29 mouse cellular contexts compared by ENCODE assay signal in genomic region chr7:107339560-107340057, GRCm38 (mm10). TPM values are rescaled to one million over a fixed set of nuclear protein-coding genes. Genes with fewer than 3 reads are reported as not detected.
A peak's percentile ranks its signal among the peaks of the same experiment; 100 is the strongest.
DNase-seq lines count a peak whose midpoint lies in the region; ATAC-seq and TF ChIP-seq lines count a peak whose summit lies in the region.
"Had no signal": no experiment of that assay in that cellular context is flagged by ENCODE, and none has a peak within 500 bp of the region (broad histone marks: within the 10 kb centered on the region; RNA-seq: fewer than 3 reads in every experiment).

No protein-coding gene starts in this region.

- no peaks in the 10 kb centered on the region for H3K27me3 ChIP-seq in kidney, embryonic 15.5 days
- H3K27me3 ChIP-seq: embryonic facial prominence, embryonic 13.5 days; embryonic facial prominence, embryonic 15.5 days; forebrain, embryonic 12.5 days had no signal

- in situ Hi-C loops in ES-E14 (cut with MboI; ENCODE audit: low sequenced_read_pairs in 2 of 2, unreplicated experiment in 2 of 2): no loop called here

- 33% methylated on average over 3 of the region's 3 CpGs for WGBS in kidney, embryonic 15.5 days

- no peak overlapping the region for H3K4me2 ChIP-seq in kidney, embryonic 15.5 days
- H3K4me2 ChIP-seq: embryonic facial prominence, embryonic 13.5 days; embryonic facial prominence, embryonic 15.5 days; forebrain, embryonic 12.5 days had no signal

- H3K27ac ChIP-seq in kidney, embryonic 15.5 days: no peak overlapping the region
- peak overlapping the region; percentile 93 for H3K27ac ChIP-seq in ES-E14 (ENCODE audit: insufficient read depth, low read depth, low read length, poor library complexity, severe bottlenecking)
- H3K27ac ChIP-seq: embryonic facial prominence, embryonic 13.5 days; embryonic facial prominence, embryonic 15.5 days; forebrain, embryonic 10.5 days; forebrain, embryonic 12.5 days had no signal

- ATAC-seq in kidney, embryonic 15.5 days (replicated peaks; ENCODE audit: low FRiP score): 0 out of 2 replicates have a peak, but pooled peaks have one; percentile 25
- ATAC-seq: activated CD4-positive, CD25-positive, alpha-beta regulatory T cell, adult 4 months; CD4-positive, CD25-positive, alpha-beta regulatory T cell, adult 4 months; forebrain, embryonic 14.5 days; forebrain, embryonic 16.5 days had no signal

- no peak for DNase-seq in kidney, postnatal 25 days
- DNase-seq in ES-E14 (ENCODE audit: low read depth, low spot score) (peak; percentile 81), WW6 (ENCODE audit: low read depth, low spot score) (peak; percentile 67)
- no peak for DNase-seq in right cerebral cortex, postnatal 36 days (ENCODE audit: low spot score in 2 of 2)
- no peak for DNase-seq in right cerebral cortex, postnatal 10 days (ENCODE audit: low spot score in 2 of 2)
- DNase-seq in right cerebral cortex, postnatal 25 days: no peak
- DNase-seq: adrenal gland, adult 8-10 months; adrenal gland, postnatal 14 days; adrenal gland, postnatal 36 days; B cell, adult 2 months; cerebellum, adult 11-12 months; cerebellum, adult 2 months; cerebellum, adult 9-10 months; cerebellum, postnatal 14 days; cerebellum, postnatal 36 days; embryo, embryonic 11 days had no signal

- H3K4me1 ChIP-seq in kidney, embryonic 15.5 days: no peaks in the 10 kb centered on the region
- H3K4me1 ChIP-seq in ES-E14 (ENCODE audit: control insufficient read depth in 2 of 2, insufficient read depth in 2 of 2, low read length in 2 of 2, poor library complexity in 1 of 2): peaks cover 8 to 9% of the 10 kb centered on the region in 2 experiments
- H3K4me1 ChIP-seq: embryonic facial prominence, embryonic 13.5 days; embryonic facial prominence, embryonic 15.5 days had no signal

- H3K9ac ChIP-seq in kidney, embryonic 15.5 days: no peak overlapping the region
- no peak overlapping the region for H3K9ac ChIP-seq in ES-E14 (ENCODE audit: insufficient read depth, low read depth, low read length, poor library complexity, severe bottlenecking)
- H3K9ac ChIP-seq: embryonic facial prominence, embryonic 13.5 days; embryonic facial prominence, embryonic 15.5 days; forebrain, embryonic 12.5 days had no signal

- no peak overlapping the region for H3K4me3 ChIP-seq in kidney, embryonic 15.5 days (replicated peaks)
- no peak overlapping the region for H3K4me3 ChIP-seq in ES-E14 (ENCODE audit: insufficient read depth in 1 of 2, low read depth in 1 of 2, low read length in 2 of 2, poor library complexity in 1 of 2, severe bottlenecking in 1 of 2)
- H3K4me3 ChIP-seq: embryonic facial prominence, embryonic 13.5 days; embryonic facial prominence, embryonic 15.5 days; erythroblast, embryonic 14.5 days; forebrain, embryonic 10.5 days; forebrain, embryonic 12.5 days had no signal

- no peaks in the 10 kb centered on the region for H3K9me3 ChIP-seq in kidney, embryonic 15.5 days (replicated peaks)
- peaks cover 24% of the 10 kb centered on the region for H3K9me3 ChIP-seq in ES-E14 (ENCODE audit: control insufficient read depth, insufficient read depth, low read depth, low read length)
- H3K9me3 ChIP-seq: embryonic facial prominence, embryonic 13.5 days; embryonic facial prominence, embryonic 15.5 days; forebrain, embryonic 10.5 days; forebrain, embryonic 12.5 days had no signal

- H3K36me3 ChIP-seq in kidney, embryonic 15.5 days: no peaks in the 10 kb centered on the region
- H3K36me3 ChIP-seq in ES-E14 (ENCODE audit: control insufficient read depth, insufficient read depth, low read length, poor library complexity, severe bottlenecking): no peaks in the 10 kb centered on the region
- H3K36me3 ChIP-seq: embryonic facial prominence, embryonic 13.5 days; embryonic facial prominence, embryonic 15.5 days; forebrain, embryonic 10.5 days; forebrain, embryonic 12.5 days had no signal

TF ChIP-seq in ES-E14, 5 proteins besides CTCF, POLR2A, EP300 and RAD21:
- TF ChIP-seq HCFC1 (IDR thresholded peaks at IDR 0.05; ENCODE audit: borderline replicate concordance, insufficient read depth, low read length) (no peak), CHD2 (IDR thresholded peaks at IDR 0.05; ENCODE audit: low read depth, low read length) (0 out of 2 replicates have a peak, but pooled peaks have one; percentile 9), ZC3H11A (IDR thresholded peaks at IDR 0.05; ENCODE audit: borderline replicate concordance, low read depth, low read length) (no peak)

RNA-seq across cellular contexts. Expression of gene Syt9, which starts 30.9 kb away (rescaled TPM):
- 4.9 and 5.2 TPM in 2 replicates for polyA plus RNA-seq in kidney, embryonic 15.5 days (2015; fragmentation: Nextera tagmentation; extraction: Ambion mirVana)
- total RNA-seq in ES-E14 (2012; rRNA removed): 8.4 and 12.0 TPM in 2 replicates
- total RNA-seq: CH12.LX; common myeloid progenitor, adult 5-6 weeks; MEL had no signal
- polyA plus RNA-seq: activated CD4-positive, CD25-positive, alpha-beta regulatory T cell, adult 4 months; CD4-positive, CD25-positive, alpha-beta regulatory T cell, adult 4 months; erythroblast, embryonic 14.5 days had no signal

Comparison
In these comparisons a context has a peak if more than half of its experiments do, and no peak if none do; other contexts are left out.
1. DNase-seq: peak in ES-E14 (single experiment) and WW6 (single experiment); none in kidney, postnatal 25 days (0 of 2), right cerebral cortex, postnatal 36 days (0 of 2), right cerebral cortex, postnatal 10 days (0 of 2) and right cerebral cortex, postnatal 25 days (single experiment).